Mouse (Mus musculus): ENCODE measurements around the gene 1700025G04Rik. TPM values are rescaled to one million over a fixed set of nuclear protein-coding genes. Genes with fewer than 3 reads are reported as not detected.
A peak's percentile ranks its signal among the peaks of the same experiment; 100 is the strongest.

Gene 1700025G04Rik
- polyA plus RNA-seq, 1 experiment from 2014 or later = 17.6 TPM

DNA sequence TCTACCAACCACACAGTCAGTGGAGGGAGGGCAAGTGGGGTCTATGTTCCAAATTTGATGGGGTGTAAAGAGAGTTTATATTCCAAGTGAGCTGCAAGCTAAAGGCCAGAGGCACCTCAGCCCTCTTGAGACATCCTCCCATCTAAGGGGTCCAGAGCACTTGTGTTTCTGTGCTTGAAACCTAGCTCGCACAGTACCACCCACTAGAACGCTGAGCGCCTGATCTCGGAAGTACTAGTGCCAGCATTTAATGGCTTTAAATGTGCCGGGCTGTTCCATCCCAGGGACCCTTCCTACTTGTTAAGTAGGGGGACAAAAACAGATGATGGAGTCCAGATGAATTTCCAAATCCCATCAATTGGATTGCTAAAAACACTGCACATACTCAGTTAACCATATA is 1.9 kb downstream of the 1700025G04Rik start:
- no peaks in the 10 kb centered on the region for H3K9me3 ChIP-seq (replicated peaks)
- peak overlapping the region; percentile 93 for H3K4me3 ChIP-seq
- no peak overlapping the region for H3K27ac ChIP-seq (replicated peaks)
- DNase-seq (ENCODE audit: low spot score) = no peak
- H3K36me3 ChIP-seq = no peaks in the 10 kb centered on the region
- peaks cover 75% of the 10 kb centered on the region for H3K4me1 ChIP-seq
- H3K27me3 ChIP-seq (ENCODE audit: low read depth, poor library complexity, severe bottlenecking) = no peaks in the 10 kb centered on the region
- WGBS = 46% methylated on average over 5 of the region's 5 CpGs

DNA sequence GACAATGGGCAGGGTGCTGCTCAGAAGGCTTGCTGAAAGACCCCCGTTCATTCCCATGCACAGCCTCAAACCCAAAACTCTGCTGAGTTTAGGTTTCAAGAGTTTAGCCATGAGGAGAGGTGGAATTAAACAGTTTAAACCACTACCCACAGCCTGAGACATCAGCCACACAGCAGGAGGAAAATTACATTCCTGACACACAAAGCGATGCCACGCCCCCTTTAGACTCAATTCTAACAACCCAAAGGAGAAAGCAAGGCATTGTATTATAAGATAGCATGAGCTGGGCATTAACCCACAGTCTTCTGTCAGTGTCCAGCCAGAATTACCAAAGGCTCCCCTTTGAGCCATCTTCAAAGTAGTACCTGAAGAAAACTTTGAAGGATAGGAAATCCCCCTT is 3.0 kb downstream of the 1700025G04Rik start:
- Histone ChIP-seq H3K27ac (replicated peaks) (no peak overlapping the region), H3K4me1 (peaks cover 86% of the 10 kb centered on the region), H3K27me3 (ENCODE audit: low read depth, poor library complexity, severe bottlenecking) (no peaks in the 10 kb centered on the region), H3K9me3 (replicated peaks) (no peaks in the 10 kb centered on the region), H3K36me3 (no peaks in the 10 kb centered on the region), H3K4me3 (peak overlapping the region; percentile 93; the same call in 1 of the 2 replicates)
- 40% methylated on average over 3 of the region's 3 CpGs for WGBS
- no peak for DNase-seq (ENCODE audit: low spot score)

DNA sequence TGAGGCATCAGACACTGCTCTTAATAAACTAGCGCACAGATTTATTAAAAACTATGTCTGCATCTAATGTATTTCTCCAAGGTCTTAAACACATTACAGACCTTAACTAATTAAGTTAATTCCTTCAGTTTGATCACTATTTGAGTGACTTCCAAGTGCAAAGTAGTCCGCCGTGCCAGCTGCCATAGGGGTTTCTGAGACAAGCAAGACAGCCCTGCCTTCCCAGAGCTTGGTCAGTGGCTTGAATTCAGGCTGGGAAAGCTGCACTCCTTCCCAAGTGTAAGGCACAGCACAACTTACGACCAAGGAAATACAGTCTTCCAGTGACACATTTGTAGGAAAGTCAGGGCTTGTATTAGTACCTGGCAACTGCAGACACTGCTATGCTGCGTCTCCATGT is 4.4 kb downstream of the 1700025G04Rik start:
- 85% methylated on average over 5 of the region's 5 CpGs for WGBS
- Histone ChIP-seq H3K27me3 (ENCODE audit: low read depth, poor library complexity, severe bottlenecking) (no peaks in the 10 kb centered on the region), H3K27ac (replicated peaks) (no peak overlapping the region), H3K4me3 (no peak overlapping the region), H3K4me1 (peaks cover 76% of the 10 kb centered on the region), H3K9me3 (replicated peaks) (no peaks in the 10 kb centered on the region), H3K36me3 (no peaks in the 10 kb centered on the region)
- DNase-seq (ENCODE audit: low spot score) = no peak

DNA sequence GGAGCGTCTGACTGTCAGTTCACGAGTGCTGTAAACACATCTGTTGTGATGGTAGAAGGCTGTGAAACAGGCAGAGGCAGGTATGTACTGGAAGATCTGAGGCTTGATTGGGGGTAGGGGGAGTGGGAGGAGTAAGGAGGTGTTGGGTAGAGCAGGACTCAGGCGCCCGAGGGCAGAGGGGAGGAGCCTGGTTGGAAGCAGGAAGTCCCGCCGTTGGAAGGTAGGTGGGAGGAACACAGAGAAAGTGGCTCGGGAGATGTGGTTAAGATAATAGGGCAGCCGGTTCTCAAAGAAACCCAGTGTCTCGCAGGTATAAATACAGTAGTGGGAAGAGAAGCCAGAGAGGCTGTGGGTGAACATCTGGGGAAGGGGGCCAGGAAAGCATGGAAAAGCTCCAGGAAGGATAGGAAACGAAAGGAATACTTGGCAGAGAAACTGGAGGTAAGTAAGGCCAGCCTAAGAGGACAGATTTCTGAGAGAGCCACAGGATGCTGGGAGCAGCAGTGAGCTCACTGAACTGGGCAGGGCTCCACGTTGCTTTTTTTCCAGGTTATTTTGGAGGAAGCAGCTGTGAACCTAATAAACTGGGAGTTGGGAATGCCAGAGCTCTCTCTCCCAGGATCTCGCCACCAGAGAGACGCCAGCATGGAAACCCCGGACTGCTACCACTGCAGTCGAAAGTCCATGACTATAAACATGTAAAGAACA is 5.1 kb downstream of the 1700025G04Rik start:
- 31% methylated on average over 15 of the region's 15 CpGs for WGBS
- peak overlapping the region; percentile 20 for H3K4me3 ChIP-seq
- H3K27me3 ChIP-seq (ENCODE audit: low read depth, poor library complexity, severe bottlenecking) = no peaks in the 10 kb centered on the region
- H3K27ac ChIP-seq (replicated peaks) = peak overlapping the region; percentile 49; the same call in 1 of the 2 replicates
- H3K9me3 ChIP-seq (replicated peaks) = no peaks in the 10 kb centered on the region
- H3K36me3 ChIP-seq = no peaks in the 10 kb centered on the region
- DNase-seq (ENCODE audit: low spot score) = no peak
- peaks cover 69% of the 10 kb centered on the region for H3K4me1 ChIP-seq

DNA sequence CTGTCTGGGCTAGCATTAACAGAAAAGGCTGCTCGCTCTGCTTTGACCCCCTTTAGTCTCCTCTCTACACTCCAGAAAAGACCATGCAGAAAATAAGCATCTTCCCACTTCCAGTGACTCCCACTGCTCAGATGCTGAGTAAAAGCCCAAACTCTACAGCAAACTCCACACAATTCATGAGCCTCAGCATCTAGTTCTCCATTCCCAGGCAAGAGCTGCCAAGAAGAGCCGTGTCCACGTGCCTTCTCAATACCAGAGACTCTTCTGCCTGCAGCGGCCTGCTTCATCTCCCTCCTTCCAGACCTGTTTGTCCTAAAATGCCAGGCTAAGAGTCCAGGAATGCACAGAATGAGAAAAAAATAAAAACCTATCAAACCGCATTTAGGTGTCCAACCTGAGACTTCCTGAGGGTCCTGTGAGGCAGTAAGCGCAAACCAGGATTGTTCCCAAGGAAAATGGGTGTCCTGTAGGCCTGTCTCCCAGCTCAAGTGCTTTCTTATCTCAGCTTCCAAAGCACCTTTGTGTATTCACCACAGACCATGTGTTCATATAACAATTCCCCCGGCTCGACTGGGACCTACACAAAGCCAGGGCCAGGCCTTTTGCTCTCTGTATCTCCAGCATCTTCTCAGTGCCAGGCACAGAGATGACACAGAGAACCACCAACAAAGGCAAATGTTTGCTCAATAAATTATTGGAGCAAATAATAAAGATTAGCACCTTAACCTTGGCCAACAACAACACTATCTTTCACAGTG is 7.8 kb downstream of the 1700025G04Rik start:
- 78% methylated on average over 8 of the region's 8 CpGs for WGBS

DNA sequence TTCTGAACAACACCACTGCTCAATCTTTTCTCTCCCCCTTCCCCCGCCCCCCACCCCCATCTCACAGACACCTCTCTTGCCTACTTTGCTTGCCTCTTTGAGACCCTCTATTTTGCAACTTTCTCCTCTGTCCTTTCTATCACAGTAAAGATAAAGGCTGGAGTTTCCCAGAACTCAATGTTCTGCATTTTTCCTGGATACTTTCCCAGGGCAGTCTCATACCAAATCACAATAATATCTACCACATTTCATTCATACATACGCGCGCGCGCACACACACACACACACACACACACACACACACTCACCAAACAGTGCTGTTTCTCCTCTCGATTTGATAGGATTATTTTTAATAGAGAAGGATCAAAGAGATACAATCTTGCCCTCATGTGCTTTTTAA is 8.8 kb downstream of the 1700025G04Rik start:
- Histone ChIP-seq H3K4me1 (peaks cover 52% of the 10 kb centered on the region), H3K36me3 (no peaks in the 10 kb centered on the region), H3K27me3 (ENCODE audit: low read depth, poor library complexity, severe bottlenecking) (no peaks in the 10 kb centered on the region), H3K4me3 (no peak overlapping the region), H3K27ac (replicated peaks) (no peak overlapping the region), H3K9me3 (replicated peaks) (no peaks in the 10 kb centered on the region)
- DNase-seq (ENCODE audit: low spot score) = no peak
- 96% methylated on average over 7 of the region's 7 CpGs for WGBS

More for the DNA sequence above, 7.8 kb downstream of the 1700025G04Rik start:
- H3K9me3 ChIP-seq (replicated peaks) = no peaks in the 10 kb centered on the region
- H3K36me3 ChIP-seq = no peaks in the 10 kb centered on the region
- no peak overlapping the region for H3K4me3 ChIP-seq
- peaks cover 54% of the 10 kb centered on the region for H3K4me1 ChIP-seq
- DNase-seq (ENCODE audit: low spot score) = no peak
- H3K27me3 ChIP-seq (ENCODE audit: low read depth, poor library complexity, severe bottlenecking) = no peaks in the 10 kb centered on the region
- H3K27ac ChIP-seq (replicated peaks) = peak overlapping the region; percentile 57; the same call in 1 of the 2 replicates

DNA sequence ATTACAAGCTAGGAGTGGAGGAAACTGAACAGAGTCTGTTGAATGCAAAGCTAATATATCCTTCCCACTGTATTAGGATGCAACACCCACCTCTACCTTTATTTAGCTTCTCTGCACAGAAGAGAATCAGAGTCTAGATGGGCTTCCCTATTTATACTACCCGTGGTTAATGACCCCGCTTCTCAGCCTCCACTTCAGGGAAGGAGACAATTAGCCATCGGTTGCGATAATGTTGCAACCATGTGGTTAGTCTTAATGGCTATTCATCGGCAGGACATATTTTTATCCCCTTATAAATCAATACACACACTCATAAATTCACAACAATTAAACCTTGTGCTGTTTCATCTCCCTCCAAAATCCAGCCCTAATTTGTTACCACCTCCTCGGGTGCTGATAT is 9.7 kb downstream of the 1700025G04Rik start:
- Histone ChIP-seq H3K4me3 (no peak overlapping the region), H3K27me3 (ENCODE audit: low read depth, poor library complexity, severe bottlenecking) (no peaks in the 10 kb centered on the region), H3K36me3 (no peaks in the 10 kb centered on the region), H3K27ac (replicated peaks) (no peak overlapping the region), H3K9me3 (replicated peaks) (no peaks in the 10 kb centered on the region), H3K4me1 (peaks cover 48% of the 10 kb centered on the region)
- DNase-seq (ENCODE audit: low spot score) = no peak
- 93% methylated on average over 6 of the region's 6 CpGs for WGBS

DNA sequence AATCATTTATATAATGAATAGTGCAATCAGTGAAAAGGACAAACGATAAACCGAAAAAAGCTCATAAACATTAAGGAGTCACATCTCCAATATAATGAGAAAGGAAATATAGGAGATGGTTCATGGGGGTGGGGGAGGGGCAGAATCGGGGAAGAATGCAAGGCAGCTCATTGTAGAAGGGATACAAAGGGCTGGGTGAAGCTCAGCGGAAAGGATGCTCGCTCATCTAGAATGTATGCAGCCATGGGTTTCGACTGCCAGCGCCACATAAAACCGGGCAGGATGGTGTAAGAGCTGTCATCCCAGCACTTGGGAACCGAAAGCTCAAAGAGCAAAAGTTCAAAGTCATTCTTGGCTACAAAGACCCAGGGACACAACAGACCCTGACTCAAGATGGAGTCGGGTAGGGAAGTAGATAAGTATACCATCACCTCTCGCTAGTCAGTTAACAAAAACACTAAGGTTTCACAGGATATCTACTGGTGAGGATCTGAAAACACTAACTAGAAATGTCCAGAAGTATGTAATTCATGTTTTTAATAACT is 12.7 kb downstream of the 1700025G04Rik start:
- DNase-seq (ENCODE audit: low spot score) = no peak
- Histone ChIP-seq H3K4me3 (no peak overlapping the region), H3K27me3 (ENCODE audit: low read depth, poor library complexity, severe bottlenecking) (no peaks in the 10 kb centered on the region), H3K9me3 (replicated peaks) (no peaks in the 10 kb centered on the region), H3K36me3 (no peaks in the 10 kb centered on the region), H3K4me1 (peaks cover 24% of the 10 kb centered on the region), H3K27ac (replicated peaks) (peak overlapping the region; percentile 65)
- 58% methylated on average over 11 of the region's 11 CpGs for WGBS

DNA sequence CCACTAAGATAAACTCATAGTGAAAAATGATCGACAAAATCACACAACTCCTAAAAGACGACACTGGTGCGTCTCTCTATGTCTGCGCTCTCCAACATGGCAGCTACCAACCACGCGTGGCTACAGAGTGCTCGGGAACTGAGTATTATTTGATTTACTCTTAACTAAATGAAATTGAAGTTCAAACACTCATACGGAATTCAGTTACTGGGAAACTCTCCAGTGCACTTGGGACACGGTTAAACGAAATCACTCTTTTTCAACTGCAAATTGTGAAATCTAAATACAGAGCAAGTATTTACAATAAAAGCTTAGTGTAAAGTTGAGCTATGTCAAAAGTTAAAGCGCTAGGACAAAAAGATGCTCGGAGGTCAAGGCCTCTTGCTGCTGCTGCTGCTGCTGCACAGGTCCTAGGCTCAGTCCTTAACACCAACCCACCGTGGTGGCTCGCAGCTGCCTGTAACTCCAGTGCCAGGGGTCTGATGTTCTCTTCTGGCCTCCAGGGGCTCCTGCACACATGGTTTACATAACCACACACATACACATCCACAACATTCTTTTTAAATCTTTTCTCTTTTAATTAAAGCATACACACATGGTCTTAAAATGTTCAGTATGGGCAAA is 13.6 kb downstream of the 1700025G04Rik start:
- no peak for DNase-seq (ENCODE audit: low spot score)
- 87% methylated on average over 14 of the region's 14 CpGs for WGBS
- H3K4me1 ChIP-seq = peaks cover 26% of the 10 kb centered on the region
- H3K27me3 ChIP-seq (ENCODE audit: low read depth, poor library complexity, severe bottlenecking) = no peaks in the 10 kb centered on the region
- no peak overlapping the region for H3K27ac ChIP-seq (replicated peaks)
- no peaks in the 10 kb centered on the region for H3K9me3 ChIP-seq (replicated peaks)
- H3K36me3 ChIP-seq = no peaks in the 10 kb centered on the region
- no peak overlapping the region for H3K4me3 ChIP-seq

DNA sequence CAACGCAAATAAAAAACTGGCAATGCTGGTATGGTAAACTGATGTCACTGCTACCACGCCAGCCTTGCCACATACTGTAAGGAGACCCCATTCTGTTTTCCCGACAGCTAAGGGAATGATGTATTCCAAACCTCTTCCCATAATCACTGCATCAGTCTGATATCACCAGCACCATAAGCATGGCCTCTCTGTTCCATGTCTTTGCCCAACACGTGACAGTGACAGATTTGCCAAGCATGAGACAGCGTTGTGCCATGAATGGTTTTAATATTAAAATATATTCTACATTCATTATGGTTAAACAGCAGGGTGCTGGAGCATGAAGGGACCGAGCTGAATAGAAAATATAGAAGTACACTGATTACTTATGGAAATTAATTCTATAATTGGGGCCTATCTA is 14.2 kb downstream of the 1700025G04Rik start:
- WGBS = 93% methylated on average over 6 of the region's 6 CpGs

DNA sequence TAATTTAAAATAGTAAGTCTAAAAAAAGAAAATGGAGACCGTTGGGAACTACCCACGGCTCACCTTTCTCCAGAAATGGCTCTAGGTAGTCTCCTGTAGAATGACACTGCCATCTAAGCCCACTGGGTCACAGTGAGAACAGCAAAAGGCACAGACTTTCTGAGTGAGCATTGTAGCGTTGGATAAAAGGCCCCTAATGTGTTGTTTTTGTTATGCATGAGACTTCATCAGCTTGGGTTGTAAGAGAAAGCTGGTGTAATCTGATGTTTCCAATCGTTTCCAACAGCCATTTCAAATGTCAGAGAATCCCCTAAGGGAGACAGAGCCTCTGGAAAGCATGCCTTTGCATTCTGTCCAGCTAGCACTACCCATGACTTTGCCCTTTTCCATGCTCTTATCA is 19.5 kb downstream of the 1700025G04Rik start:
- H3K36me3 ChIP-seq = no peaks in the 10 kb centered on the region
- H3K9me3 ChIP-seq (replicated peaks) = no peaks in the 10 kb centered on the region
- H3K4me1 ChIP-seq = peaks cover 34% of the 10 kb centered on the region
- no peak overlapping the region for H3K4me3 ChIP-seq
- no peak for DNase-seq (ENCODE audit: low spot score)
- no peak overlapping the region for H3K27ac ChIP-seq (replicated peaks)
- H3K27me3 ChIP-seq (ENCODE audit: low read depth, poor library complexity, severe bottlenecking) = no peaks in the 10 kb centered on the region
- 66% methylated on average over 4 of the region's 4 CpGs for WGBS

More for the DNA sequence above, 14.2 kb downstream of the 1700025G04Rik start:
- Histone ChIP-seq H3K27ac (replicated peaks) (no peak overlapping the region), H3K4me1 (peaks cover 26% of the 10 kb centered on the region), H3K27me3 (ENCODE audit: low read depth, poor library complexity, severe bottlenecking) (no peaks in the 10 kb centered on the region), H3K36me3 (no peaks in the 10 kb centered on the region), H3K9me3 (replicated peaks) (no peaks in the 10 kb centered on the region), H3K4me3 (no peak overlapping the region)
- DNase-seq (ENCODE audit: low spot score) = no peak

DNA sequence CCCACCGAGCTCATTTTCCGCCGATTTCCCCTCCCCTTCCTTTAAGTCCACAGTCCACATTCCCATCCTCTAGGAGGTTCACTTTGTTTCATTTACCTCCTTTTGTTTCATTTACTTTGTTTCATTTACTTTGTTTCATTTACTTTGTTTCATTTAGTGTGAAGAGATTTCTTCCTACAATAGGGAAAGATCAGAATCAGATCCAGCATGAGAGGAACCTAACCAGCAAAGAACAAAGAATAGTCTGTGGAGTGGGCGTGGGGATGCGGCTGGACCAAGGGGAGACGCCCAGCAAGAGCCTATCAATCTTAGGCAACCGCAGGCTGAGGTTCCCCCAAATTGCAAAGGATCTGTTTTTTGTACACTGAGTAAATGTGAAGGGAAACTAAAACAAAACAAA is 20.2 kb downstream of the 1700025G04Rik start:
- 46% methylated on average over 7 of the region's 7 CpGs for WGBS
- no peaks in the 10 kb centered on the region for H3K27me3 ChIP-seq (ENCODE audit: low read depth, poor library complexity, severe bottlenecking)
- H3K27ac ChIP-seq (replicated peaks) = no peak overlapping the region
- H3K4me1 ChIP-seq = peaks cover 34% of the 10 kb centered on the region
- no peaks in the 10 kb centered on the region for H3K9me3 ChIP-seq (replicated peaks)
- H3K4me3 ChIP-seq = no peak overlapping the region
- no peaks in the 10 kb centered on the region for H3K36me3 ChIP-seq
- DNase-seq (ENCODE audit: low spot score) = no peak
